Mouse (Mus musculus) G1E (cell line): ENCODE data around the gene Sarnp.

Experiments used
- CTCF ChIP-seq: IDR thresholded peaks from 2 replicates; pipeline ENCODE4 v1.5.1; 2012; ENCODE audit warnings: low read depth, low read length, inconsistent platforms, mixed read lengths
- GATA1 ChIP-seq: IDR thresholded peaks from 2 replicates; pipeline ENCODE4 v1.6.1; 2012; ENCODE audit warnings: borderline replicate concordance, low read length, inconsistent platforms, mixed read lengths
- GATA2 ChIP-seq: IDR thresholded peaks from 2 replicates; pipeline ENCODE4 v1.6.1; 2012; ENCODE audit warnings: low read depth, low read length, inconsistent platforms, borderline replicate concordance
- POLR2AphosphoS5 ChIP-seq: IDR thresholded peaks from 2 replicates; pipeline ENCODE4 v1.6.1; 2012; ENCODE audit warnings: low read depth, low read length, inconsistent platforms; ENCODE audit not compliant: insufficient replicate concordance
- TAL1 ChIP-seq: conservative IDR thresholded peaks from 2 replicates; pipeline ENCODE4 v1.6.1; 2012; ENCODE audit warnings: low read depth, low read length, inconsistent platforms, mixed read lengths

- TF ChIP-seq CTCF (no peak), GATA1 (no peak), GATA2 (no peak), POLR2AphosphoS5 (no peak), TAL1 (no peak)
These were observed 72.1 kb downstream of the Sarnp start for GRCm38 (mm10) chr10:128888941-128889827.
